Mouse (Mus musculus): ENCODE measurements around the gene AC170998.1. TPM values are rescaled to one million over a fixed set of nuclear protein-coding genes. Genes with fewer than 3 reads are reported as not detected.
"Not testable (repeated sequence)": the region's sequence is repeated elsewhere in the genome, so short reads cannot be mapped to it uniquely, and the experiment has no call there.

AC170998.1 gene
- polyA plus RNA-seq, 1 experiment from 2014 or later, result 1.0 TPM

DNA sequence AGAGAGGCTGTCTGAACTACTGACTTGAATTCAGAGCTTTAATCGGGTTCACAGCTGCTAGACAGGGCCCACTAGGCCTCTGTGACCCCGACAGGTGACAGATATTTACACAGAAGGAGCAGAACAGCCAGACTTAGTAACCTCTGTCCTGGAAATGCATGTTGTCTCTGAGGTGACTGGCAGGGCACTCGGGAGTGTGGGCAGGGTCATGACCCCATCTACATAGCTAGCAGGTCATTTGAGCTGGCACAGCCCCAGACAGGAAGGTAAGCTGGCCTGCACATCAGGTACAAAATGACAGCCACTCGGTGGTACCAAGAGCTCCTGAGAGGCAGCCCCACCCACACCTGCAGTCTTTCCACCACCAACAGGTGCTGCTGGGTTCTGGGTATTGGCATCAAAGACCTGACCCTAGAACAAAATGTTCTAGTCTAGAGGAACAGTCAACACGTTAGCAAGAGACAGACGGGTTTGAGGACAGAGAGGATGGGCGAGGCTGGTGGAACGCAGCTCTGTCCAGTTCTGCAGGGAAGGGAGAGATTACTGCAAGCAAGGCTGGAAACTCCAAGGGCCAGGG is 34.9 kb downstream of the AC170998.1 start:
- Histone ChIP-seq H3K36me3 (replicated peaks) (no peaks in the 10 kb centered on the region), H3K4me2 (no peak overlapping the region), H3K27ac (replicated peaks) (no peak overlapping the region; the same call in 1 of the 2 replicates), H3K4me1 (replicated peaks) (no peaks in the 10 kb centered on the region), H3K9me3 (replicated peaks) (no peaks in the 10 kb centered on the region), H3K27me3 (no peaks in the 10 kb centered on the region; the same call in 1 of the 2 replicates), H3K4me3 (replicated peaks) (no peak overlapping the region), H3K9ac (no peak overlapping the region)
- ATAC-seq (ENCODE audit: insufficient read depth), result peak; percentile 73
- 54% methylated on average over 8 of the region's 8 CpGs for WGBS (ENCODE audit: insufficient replicate concordance)

DNA sequence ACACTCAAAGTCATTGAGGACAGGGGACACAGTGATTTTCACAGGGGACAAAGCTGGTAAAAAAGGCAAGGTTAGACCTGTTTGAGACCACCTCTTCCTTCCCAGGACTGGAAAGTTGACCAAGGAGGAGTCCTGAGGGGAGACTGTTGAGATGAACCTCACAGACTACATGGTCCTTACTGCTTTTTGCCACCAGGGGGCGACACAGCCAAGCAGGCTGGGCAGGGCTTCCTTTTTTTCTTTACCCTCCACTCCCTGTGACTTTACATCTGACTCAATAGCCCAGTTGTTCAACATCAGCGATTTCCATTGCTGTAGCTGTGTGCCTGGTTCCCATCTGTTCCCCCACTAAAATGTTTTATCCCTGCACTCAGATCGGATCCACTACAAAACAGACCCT is 36.0 kb downstream of the AC170998.1 start:
- H3K9me3 ChIP-seq (replicated peaks), result no peaks in the 10 kb centered on the region
- 9% methylated on average over 3 of the region's 3 CpGs for WGBS (ENCODE audit: insufficient replicate concordance)

DNA sequence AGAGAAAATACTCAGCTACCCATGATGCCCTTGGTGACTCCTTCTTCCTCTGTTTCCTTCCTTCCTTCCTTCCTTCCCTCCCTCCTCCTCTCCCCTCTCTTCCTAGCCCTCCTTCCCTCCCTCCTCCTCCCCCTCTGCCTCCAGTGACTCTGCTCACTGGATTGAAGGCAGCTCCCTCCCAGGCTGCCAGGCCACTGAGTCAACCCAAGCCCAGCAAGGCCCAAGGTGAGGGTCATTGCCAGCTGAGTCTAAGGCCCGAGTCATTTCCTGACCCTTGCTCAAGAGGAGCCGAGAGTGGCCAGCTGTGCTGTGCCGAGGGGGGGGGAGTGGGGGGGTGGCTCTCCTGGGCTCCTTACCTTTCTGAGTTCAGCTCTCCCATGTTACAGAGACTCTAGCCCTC is 40.3 kb downstream of the AC170998.1 start:
- peaks cover 50% of the 10 kb centered on the region for H3K27me3 ChIP-seq

More for the DNA sequence above, 36.0 kb downstream of the AC170998.1 start:
- H3K27ac ChIP-seq (replicated peaks), result no peak overlapping the region
- H3K36me3 ChIP-seq (replicated peaks), result no peaks in the 10 kb centered on the region
- H3K9ac ChIP-seq, result no peak overlapping the region
- 0 out of 2 replicates have a peak, but pooled peaks have one; percentile 29 for ATAC-seq (ENCODE audit: insufficient read depth)
- no peak overlapping the region for H3K4me3 ChIP-seq (replicated peaks)
- peaks cover 8% of the 10 kb centered on the region for H3K27me3 ChIP-seq
- H3K4me2 ChIP-seq, result no peak overlapping the region
- no peaks in the 10 kb centered on the region for H3K4me1 ChIP-seq (replicated peaks)

DNA sequence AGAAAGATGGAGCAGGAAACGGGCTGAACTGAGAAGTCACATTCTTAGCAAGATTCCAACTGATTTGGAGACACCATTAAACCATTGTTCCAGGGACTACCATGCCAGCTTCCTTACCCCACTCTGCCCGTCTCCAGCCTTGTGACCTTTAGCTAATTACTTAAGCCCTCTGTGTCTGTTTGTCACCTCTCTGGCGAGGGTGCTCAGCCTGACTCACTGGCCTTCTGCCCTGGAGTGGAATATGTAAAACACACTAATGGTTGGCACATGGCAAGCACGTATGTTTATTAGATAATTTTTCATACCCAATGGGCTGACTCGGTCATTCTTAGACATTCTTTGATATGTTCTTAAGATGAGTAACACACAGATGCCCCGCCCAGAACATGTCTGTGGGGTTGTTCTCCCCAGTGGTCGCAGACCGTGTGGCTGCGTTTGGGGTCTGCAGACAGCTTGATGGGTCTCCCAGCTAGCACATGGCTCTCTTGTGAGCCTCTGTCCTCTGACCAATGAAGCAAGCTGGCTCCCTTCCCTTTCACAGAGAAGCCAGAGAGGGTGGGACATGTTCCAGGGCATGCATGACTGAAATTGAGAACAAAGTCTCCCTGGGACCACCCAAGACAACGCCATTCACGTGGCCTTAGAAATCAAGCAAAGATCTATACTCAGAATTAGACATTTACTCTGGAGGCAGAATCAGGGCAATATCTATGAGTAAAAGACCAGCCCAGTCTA is 41.1 kb downstream of the AC170998.1 start:
- H3K36me3 ChIP-seq (replicated peaks), result no peaks in the 10 kb centered on the region
- ATAC-seq (ENCODE audit: insufficient read depth), result no peak
- H3K27me3 ChIP-seq, result peaks cover 57% of the 10 kb centered on the region
- no peaks in the 10 kb centered on the region for H3K9me3 ChIP-seq (replicated peaks)
- no peak overlapping the region for H3K4me3 ChIP-seq (replicated peaks)
- H3K4me1 ChIP-seq (replicated peaks), result peaks cover 18% of the 10 kb centered on the region
- H3K4me2 ChIP-seq, result no peak overlapping the region
- 61% methylated on average over 11 of the region's 11 CpGs for WGBS (ENCODE audit: insufficient replicate concordance)
- no peak overlapping the region for H3K9ac ChIP-seq
- H3K27ac ChIP-seq (replicated peaks), result no peak overlapping the region

More for the DNA sequence above, 40.3 kb downstream of the AC170998.1 start:
- Histone ChIP-seq H3K9ac (no peak overlapping the region), H3K4me2 (no peak overlapping the region), H3K36me3 (replicated peaks) (no peaks in the 10 kb centered on the region), H3K4me3 (replicated peaks) (no peak overlapping the region), H3K27ac (replicated peaks) (no peak overlapping the region), H3K4me1 (replicated peaks) (peaks cover 18% of the 10 kb centered on the region), H3K9me3 (replicated peaks) (no peaks in the 10 kb centered on the region)
- ATAC-seq (ENCODE audit: insufficient read depth), result no peak
- 25% methylated on average over 3 of the region's 3 CpGs for WGBS (ENCODE audit: insufficient replicate concordance)

DNA sequence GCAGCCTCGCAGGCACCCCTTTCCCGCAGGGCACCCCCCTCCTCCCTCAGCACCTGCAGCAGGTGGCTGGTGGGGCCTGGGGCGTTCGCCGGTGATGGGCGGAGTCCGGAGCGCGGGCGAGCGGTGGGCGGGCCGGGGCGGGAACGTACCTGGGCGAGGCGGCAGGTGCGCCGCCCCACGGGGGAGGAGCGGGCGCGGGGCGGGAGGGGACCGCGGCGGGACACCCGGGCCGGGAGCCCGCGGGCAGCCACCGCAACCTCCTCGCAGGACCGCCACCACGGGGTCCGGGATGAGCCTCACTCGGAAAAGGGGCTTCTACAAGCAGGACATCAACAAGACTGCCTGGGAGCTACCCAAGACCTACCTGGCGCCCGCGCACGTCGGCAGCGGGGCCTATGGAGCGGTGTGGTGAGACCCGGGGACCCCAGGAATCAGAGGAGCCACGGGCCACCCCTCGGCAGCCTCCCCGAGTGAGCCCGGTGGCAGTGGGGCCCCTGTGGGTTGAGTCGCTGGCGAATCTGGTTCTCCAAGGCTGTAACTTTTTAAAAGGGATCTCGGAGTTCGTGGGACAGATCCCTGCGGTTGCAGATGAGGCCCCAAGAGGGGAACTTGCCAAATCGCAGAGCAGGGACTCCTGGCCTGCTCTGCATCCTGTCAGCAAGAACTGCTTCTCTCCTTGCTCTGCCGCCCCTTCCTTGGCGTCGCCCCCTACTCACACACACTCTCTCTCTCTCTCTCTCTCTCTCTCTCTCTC is 43.4 kb downstream of the AC170998.1 start, which contains the start of gene Mapk13:
Mapk13 (plus strand) TSS at position 177 of the 754 bp plus-strand sequence.
- H3K27ac ChIP-seq (replicated peaks), result no peak within 1 kb of the TSS; the same call in 1 of the 2 replicates
- peak within 1 kb of the TSS; percentile 45; the same call in 1 of the 2 replicates for H3K9ac ChIP-seq
- H3K9me3 ChIP-seq (replicated peaks), result no peaks in the 10 kb centered on the region
- peak within 1 kb of the TSS; percentile 54 for H3K4me3 ChIP-seq (replicated peaks)
- 3% methylated on average over 55 of the region's 58 CpGs for WGBS (ENCODE audit: insufficient replicate concordance)
- peaks cover 18% of the 10 kb centered on the region for H3K4me1 ChIP-seq (replicated peaks)
- H3K27me3 ChIP-seq, result peaks cover 64% of the 10 kb centered on the region
- H3K4me2 ChIP-seq, result peak within 1 kb of the TSS; percentile 69
- ATAC-seq (ENCODE audit: insufficient read depth), result no peak
- no peaks in the 10 kb centered on the region for H3K36me3 ChIP-seq (replicated peaks)

DNA sequence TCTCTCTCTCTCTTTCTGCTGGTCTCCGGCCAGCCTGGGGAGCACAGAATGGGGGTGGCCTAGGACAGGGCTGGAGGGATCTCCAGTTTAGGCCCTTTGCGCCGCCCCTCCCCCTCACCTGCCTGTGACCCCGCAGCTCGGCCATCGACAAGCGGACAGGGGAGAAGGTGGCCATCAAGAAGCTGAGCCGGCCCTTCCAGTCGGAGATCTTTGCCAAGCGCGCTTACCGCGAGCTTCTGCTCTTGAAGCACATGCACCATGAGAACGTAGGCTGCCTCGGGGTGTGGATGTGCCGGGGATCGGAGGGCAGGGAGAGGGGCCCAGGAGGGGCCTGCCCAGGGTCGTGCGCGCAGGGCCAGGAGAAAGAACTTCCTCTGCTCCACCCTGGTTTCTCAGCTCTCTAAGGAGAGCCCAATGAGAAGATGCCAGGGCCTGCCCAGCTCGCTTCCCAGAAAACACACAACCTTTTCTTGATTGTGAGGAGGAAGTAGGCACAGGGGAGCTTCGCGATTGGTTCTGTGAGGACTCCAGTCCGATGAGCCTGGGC is 44.1 kb downstream of the AC170998.1 start:
- no peak for ATAC-seq (ENCODE audit: insufficient read depth)
- H3K4me3 ChIP-seq (replicated peaks), result peak overlapping the region; percentile 54
- H3K27ac ChIP-seq (replicated peaks), result no peak overlapping the region; the same call in 1 of the 2 replicates
- H3K4me1 ChIP-seq (replicated peaks), result peaks cover 18% of the 10 kb centered on the region
- peaks cover 64% of the 10 kb centered on the region for H3K27me3 ChIP-seq
- no peak overlapping the region for H3K9ac ChIP-seq
- H3K4me2 ChIP-seq, result peak overlapping the region; percentile 69
- WGBS (ENCODE audit: insufficient replicate concordance), result 2% methylated on average over 24 of the region's 24 CpGs
- no peaks in the 10 kb centered on the region for H3K36me3 ChIP-seq (replicated peaks)
- H3K9me3 ChIP-seq (replicated peaks), result no peaks in the 10 kb centered on the region

DNA sequence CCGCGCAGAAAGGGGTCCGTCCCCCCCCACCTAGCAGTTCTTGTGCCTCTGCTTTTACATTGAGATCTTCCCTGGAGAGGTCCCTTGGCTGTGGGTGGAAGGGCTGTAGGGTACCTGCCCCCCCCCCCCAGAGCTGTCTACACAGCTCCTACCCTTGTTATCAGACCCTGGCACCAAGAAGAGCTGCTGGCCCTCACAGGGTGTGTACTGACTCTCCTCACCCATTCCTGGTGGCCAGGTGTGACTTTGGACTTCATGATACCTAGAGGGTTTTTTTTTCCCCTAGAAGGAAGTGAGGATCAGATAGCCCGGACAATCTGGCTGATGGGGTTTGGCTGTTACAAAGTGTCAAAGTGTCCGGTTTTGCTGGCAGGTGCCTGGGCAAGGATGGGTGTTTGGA is 45.4 kb downstream of the AC170998.1 start:
- H3K36me3 ChIP-seq (replicated peaks), result no peaks in the 10 kb centered on the region
- WGBS (ENCODE audit: insufficient replicate concordance), result 69% methylated on average over 5 of the region's 5 CpGs
- ATAC-seq (ENCODE audit: insufficient read depth), result no peak
- peaks cover 18% of the 10 kb centered on the region for H3K4me1 ChIP-seq (replicated peaks)
- no peak overlapping the region for H3K4me3 ChIP-seq (replicated peaks)
- peaks cover 61% of the 10 kb centered on the region for H3K27me3 ChIP-seq
- no peak overlapping the region for H3K4me2 ChIP-seq
- H3K9me3 ChIP-seq (replicated peaks), result no peaks in the 10 kb centered on the region
- H3K9ac ChIP-seq, result no peak overlapping the region
- H3K27ac ChIP-seq (replicated peaks), result no peak overlapping the region

DNA sequence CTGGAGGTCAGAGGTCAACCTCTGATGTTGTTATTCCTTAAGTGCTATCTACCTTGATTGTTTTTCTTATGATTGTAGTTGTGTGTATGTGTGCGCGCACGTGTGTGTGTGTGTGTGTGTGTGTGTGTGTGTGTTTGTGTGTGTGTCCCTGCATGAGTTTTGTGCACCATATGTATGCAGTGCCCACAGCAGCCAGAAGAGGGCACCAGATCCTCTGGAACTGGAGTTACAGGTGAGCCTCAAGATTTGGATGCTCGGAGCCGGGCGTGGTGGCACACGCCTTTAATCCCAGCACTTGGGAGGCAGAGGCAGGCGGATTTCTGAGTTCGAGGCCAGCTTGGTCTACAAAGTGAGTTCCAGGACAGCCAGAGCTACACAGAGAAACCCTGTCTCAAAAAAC is 48.4 kb downstream of the AC170998.1 start:
- not testable (repeated sequence) for H3K36me3 ChIP-seq (replicated peaks); H3K9me3 ChIP-seq (replicated peaks); H3K27ac ChIP-seq (replicated peaks); H3K9ac ChIP-seq; H3K4me2 ChIP-seq; ATAC-seq (ENCODE audit: insufficient read depth); H3K4me3 ChIP-seq (replicated peaks)
- WGBS (ENCODE audit: insufficient replicate concordance), result 87% methylated on average over 9 of the region's 9 CpGs
- Histone ChIP-seq H3K4me1 (replicated peaks) (peaks cover 14% of the 10 kb centered on the region), H3K27me3 (peaks cover 33% of the 10 kb centered on the region)

DNA sequence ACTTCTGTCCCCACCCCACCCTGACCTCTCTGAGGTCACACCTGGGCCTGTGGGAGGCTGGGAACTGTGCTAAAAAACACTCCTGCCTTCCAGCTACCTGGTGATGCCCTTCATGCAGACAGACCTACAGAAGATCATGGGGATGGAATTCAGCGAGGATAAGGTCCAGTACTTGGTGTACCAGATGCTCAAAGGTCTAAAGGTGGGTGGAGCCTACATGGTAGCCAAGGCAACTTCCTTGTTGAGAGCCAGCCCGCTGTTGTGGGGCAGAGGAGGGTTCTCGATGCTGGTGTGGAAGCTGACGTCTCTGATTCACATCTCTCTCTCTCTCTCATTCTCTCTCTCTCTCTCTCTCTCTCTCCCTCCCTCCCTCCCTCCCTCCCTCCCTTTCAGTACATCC is 49.3 kb downstream of the AC170998.1 start:
- H3K4me2 ChIP-seq, result no peak overlapping the region
- peaks cover 8% of the 10 kb centered on the region; the same call in 1 of the 2 replicates for H3K4me1 ChIP-seq (replicated peaks)
- no peak overlapping the region for H3K4me3 ChIP-seq (replicated peaks)
- no peak for ATAC-seq (ENCODE audit: insufficient read depth)
- H3K36me3 ChIP-seq (replicated peaks), result no peaks in the 10 kb centered on the region
- no peaks in the 10 kb centered on the region for H3K9me3 ChIP-seq (replicated peaks)
- H3K27ac ChIP-seq (replicated peaks), result no peak overlapping the region
- H3K9ac ChIP-seq, result no peak overlapping the region
- peaks cover 24% of the 10 kb centered on the region for H3K27me3 ChIP-seq
- WGBS (ENCODE audit: insufficient replicate concordance), result 72% methylated on average over 4 of the region's 4 CpGs
